In the genomic region with DNA sequence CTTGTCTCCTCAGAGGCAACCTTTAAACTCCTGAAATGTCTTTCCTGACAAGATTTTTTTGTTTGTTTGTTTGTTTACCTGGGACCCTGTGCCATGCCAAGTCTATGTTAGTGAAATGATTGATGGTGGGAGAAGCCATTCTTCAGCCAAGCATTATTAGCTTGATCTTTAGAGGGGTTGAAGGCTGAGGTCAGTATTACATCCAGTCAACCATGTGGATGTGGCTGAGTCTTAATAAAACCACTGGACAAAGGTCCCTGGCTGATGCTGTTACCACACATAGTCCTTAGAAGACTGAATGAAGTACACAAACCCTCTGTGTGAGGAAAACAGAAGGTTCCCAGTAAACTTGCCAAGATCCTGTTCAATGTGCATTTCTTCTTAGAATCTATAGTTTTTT, we compare ENCODE assay signal across 18 mouse cellular contexts.
"Had no signal": no experiment of that assay in that cellular context is flagged by ENCODE, and none has a peak within 500 bp of the region (broad histone marks: within the 10 kb centered on the region; RNA-seq: fewer than 3 reads in every experiment).

No protein-coding gene starts in this region.

- DNase-seq: lung, adult 2 months; lung, postnatal 14 days; lung, postnatal 4 days; midbrain, embryonic 14.5 days; right cerebral cortex, postnatal 14 days; thymus, adult 2 months; thymus, postnatal 25 days; thymus, postnatal 4 days had no signal

- H3K9me3 ChIP-seq: lung, embryonic 15.5 days; midbrain, embryonic 10.5 days; midbrain, embryonic 12.5 days; neural tube, embryonic 15.5 days; stomach, embryonic 15.5 days had no signal

- ATAC-seq: lung, postnatal 0 days; midbrain, embryonic 16.5 days had no signal

- H3K9ac ChIP-seq: lung, embryonic 15.5 days; midbrain, embryonic 12.5 days; neural tube, embryonic 13.5 days; neural tube, embryonic 15.5 days; stomach, embryonic 15.5 days had no signal

- H3K4me2 ChIP-seq: lung, embryonic 15.5 days; midbrain, embryonic 12.5 days; neural tube, embryonic 13.5 days; neural tube, embryonic 15.5 days; stomach, embryonic 15.5 days had no signal

- H3K27ac ChIP-seq: lung, embryonic 15.5 days; midbrain, embryonic 10.5 days; midbrain, embryonic 12.5 days; neural tube, embryonic 13.5 days; neural tube, embryonic 15.5 days; stomach, embryonic 15.5 days; stomach, postnatal 0 days had no signal

- H3K36me3 ChIP-seq: lung, embryonic 15.5 days; midbrain, embryonic 10.5 days; midbrain, embryonic 12.5 days; neural tube, embryonic 13.5 days; neural tube, embryonic 15.5 days; stomach, embryonic 15.5 days had no signal

- H3K27me3 ChIP-seq: lung, embryonic 15.5 days; midbrain, embryonic 12.5 days; neural tube, embryonic 13.5 days; neural tube, embryonic 15.5 days; stomach, embryonic 15.5 days had no signal

- H3K4me3 ChIP-seq: lung, embryonic 15.5 days; midbrain, embryonic 10.5 days; midbrain, embryonic 12.5 days; myocyte; neural tube, embryonic 13.5 days; neural tube, embryonic 15.5 days; stomach, embryonic 15.5 days had no signal

- H3K4me1 ChIP-seq: lung, embryonic 15.5 days; midbrain, embryonic 10.5 days; midbrain, embryonic 12.5 days; neural tube, embryonic 13.5 days; neural tube, embryonic 15.5 days; stomach, embryonic 15.5 days had no signal
